Mouse (Mus musculus): ENCODE data around the gene Il4ra.

Gene Il4ra

DNA sequence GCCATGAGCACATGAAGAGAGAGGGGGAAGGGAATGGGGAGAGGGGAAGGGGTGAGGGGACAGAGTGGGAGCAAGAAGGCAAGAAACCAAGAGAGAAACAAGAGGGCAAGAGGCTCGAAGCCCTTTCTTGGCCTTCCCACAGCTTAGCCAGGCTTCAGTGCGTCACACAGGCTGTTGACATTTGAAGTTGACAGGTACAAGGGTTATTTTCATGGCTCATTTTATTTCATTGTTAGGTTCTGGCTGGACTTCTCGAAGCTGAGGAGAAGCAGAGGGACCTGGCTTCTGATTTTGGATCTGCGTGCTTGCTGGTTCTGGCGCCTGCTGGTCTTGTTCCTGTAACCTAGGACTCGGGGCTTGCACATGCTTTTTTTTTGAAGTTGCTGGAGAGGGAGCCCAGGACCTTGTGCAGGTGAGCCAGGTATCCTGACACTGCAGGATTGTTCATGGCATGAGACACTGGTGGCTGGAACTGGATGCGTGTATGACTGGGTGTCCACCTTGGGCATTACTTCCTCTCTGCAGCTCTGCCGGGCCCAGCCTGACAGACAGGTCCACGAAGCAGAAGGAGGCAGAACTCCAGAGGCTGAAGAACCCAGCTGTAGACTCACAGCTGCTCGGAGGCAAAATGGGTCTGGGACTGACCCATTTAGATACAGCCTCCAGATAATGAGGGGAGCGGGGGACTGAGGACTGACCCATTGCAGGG is 12.6 kb downstream of the Il4ra start:
- in situ Hi-C loops (cut with MboI; ENCODE audit: low pct_unique_long_range_greater_than_20kb in 1 of 2, low sequenced_read_pairs in 2 of 2, unreplicated experiment in 1 of 2): no loop called here

DNA sequence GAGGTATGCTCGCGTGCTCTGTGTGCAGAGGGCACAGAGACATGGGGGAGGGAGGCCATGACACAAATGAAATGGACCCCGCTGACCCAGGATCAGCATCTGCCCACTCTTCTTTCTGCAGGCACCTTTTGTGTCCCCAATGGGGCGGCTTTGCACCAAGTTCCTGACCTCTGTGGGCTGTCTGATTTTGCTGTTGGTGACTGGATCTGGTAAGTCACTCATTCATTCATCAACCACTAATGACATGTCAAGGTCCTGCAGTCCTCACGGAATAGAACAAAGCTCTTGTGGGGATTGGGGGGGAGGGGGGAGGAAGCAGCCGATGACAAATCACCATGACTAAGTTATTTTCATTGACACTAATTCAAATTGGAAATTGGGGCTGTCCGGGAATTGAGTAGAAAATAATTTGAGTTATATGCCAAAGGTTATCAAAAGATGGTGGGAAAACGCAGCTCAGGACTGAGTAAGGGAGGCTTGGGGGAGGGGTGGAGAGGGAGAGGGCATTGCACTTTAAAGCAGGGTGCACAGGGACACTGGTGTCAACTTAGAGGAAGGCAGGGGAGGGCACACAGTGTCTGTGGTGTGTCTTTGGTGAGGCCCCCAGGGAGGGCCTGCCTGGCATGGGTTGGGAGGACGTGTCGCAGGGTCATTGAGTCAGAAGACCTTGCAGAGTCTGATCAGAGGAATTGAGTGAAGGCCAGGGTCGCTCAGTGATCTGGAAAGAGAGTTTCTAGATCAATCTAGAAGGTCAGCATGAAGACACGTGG is 13.8 kb downstream of the Il4ra start:
- in situ Hi-C loops (cut with MboI; ENCODE audit: low pct_unique_long_range_greater_than_20kb in 1 of 2, low sequenced_read_pairs in 2 of 2, unreplicated experiment in 1 of 2): no loop called here

DNA sequence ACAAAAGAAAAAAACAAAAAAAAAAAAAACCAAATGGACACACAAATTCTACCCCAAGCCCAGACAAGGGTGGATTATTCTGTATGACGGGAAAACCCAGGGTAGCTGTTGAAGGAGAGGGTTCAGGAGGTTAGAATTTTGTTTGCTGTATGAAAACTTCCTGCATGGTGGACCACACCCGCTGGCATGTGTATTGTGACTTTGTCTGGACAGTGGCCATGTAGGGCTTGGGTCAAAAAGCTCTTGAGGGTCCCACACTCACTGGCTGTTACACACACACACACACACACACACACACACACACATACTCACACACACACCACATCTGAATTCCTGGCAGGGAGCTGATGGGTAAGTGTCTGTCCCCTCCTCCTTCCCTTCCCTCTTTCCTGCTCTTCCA is 14.5 kb downstream of the Il4ra start:
- in situ Hi-C loops (cut with MboI; ENCODE audit: low pct_unique_long_range_greater_than_20kb in 1 of 2, low sequenced_read_pairs in 2 of 2, unreplicated experiment in 1 of 2): no loop called here

DNA sequence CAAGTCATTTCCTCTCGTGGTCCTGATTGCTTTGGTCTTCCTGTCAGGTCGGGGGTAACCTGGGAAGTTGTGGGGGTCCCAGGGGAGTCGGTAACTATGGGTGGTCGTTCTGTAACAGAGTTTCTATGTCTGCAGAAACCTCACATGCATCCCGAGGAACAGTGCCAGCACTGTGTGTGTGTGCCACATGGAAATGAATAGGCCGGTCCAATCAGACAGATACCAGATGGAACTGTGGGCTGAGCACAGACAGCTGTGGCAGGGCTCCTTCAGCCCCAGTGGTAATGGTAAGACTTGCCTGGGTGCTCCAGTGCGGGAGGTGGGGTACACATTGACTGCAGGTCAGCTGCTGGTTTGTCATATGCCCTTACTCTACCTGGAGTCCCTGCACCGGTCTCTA is 17.0 kb downstream of the Il4ra start:
- in situ Hi-C loops (cut with MboI; ENCODE audit: low pct_unique_long_range_greater_than_20kb in 1 of 2, low sequenced_read_pairs in 2 of 2, unreplicated experiment in 1 of 2): no loop called here

DNA sequence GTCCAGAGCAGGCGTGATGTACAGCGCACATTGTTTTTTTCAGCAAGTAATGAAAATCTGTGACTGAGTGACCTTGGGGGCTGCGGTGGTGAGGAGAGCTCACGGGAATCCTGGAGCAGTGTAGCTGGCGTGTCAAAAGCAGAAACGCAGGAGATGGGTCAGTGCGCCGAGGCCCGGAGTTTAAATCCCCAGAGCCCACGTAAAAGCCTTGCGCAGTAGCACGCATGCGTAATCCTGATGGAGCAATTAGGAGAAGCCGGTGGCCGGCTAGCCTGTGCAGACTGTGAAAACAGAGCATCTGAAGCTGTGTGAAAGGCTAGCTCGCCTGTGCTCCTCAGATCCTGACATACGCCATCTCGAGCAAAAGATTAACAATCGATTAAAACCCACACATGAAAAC is 20.0 kb downstream of the Il4ra start:
- in situ Hi-C loops (cut with MboI; ENCODE audit: low pct_unique_long_range_greater_than_20kb in 1 of 2, low sequenced_read_pairs in 2 of 2, unreplicated experiment in 1 of 2): loop anchor here in 1 of 2 experiments (5.0 kb wide), 1 partner anchor 155 kb away; no protein-coding TSS in a partner anchor

DNA sequence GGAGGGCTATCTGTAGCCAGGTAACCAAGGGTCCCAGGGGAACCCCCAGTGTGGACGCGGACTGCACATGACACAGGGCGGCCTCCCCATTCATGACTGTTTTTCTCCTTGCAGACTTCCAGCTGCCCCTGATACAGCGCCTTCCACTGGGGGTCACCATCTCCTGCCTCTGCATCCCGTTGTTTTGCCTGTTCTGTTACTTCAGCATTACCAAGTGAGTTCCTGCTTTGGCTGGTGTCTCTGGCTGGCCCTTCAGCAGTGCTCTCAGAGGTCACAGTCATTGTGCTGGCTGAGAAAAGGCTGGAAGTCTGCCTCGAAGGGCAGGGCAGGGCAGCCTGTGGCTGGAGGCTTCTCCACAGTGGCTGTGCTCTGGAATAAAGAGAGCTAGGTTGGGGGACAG is 20.8 kb downstream of the Il4ra start:
- in situ Hi-C loops (cut with MboI; ENCODE audit: low pct_unique_long_range_greater_than_20kb in 1 of 2, low sequenced_read_pairs in 2 of 2, unreplicated experiment in 1 of 2): loop anchor here in 1 of 2 experiments (5.0 kb wide), 1 partner anchor 155 kb away; no protein-coding TSS in a partner anchor

DNA sequence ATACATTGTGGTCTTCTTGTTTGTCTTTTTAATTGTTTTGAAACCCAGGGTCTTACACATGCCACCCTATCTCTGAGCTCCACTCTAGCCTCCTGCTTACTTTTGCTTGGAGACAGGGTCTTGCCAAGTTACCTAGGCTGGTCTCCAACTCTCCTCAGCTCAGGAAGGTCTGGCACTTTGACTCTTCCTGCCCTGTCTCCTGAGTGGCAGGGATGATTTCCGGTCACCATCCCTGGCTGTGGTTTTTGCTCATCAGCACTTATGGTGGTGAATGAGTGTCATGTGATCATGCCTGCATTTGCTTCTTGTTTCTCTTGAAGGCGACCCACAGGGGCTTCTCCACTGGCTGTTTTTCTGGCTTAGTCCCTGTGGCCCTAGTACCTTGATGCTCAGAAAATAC is 21.9 kb downstream of the Il4ra start:
- in situ Hi-C loops (cut with MboI; ENCODE audit: low pct_unique_long_range_greater_than_20kb in 1 of 2, low sequenced_read_pairs in 2 of 2, unreplicated experiment in 1 of 2): loop anchor here in 1 of 2 experiments (5.0 kb wide), 1 partner anchor 157 kb away; no protein-coding TSS in a partner anchor

DNA sequence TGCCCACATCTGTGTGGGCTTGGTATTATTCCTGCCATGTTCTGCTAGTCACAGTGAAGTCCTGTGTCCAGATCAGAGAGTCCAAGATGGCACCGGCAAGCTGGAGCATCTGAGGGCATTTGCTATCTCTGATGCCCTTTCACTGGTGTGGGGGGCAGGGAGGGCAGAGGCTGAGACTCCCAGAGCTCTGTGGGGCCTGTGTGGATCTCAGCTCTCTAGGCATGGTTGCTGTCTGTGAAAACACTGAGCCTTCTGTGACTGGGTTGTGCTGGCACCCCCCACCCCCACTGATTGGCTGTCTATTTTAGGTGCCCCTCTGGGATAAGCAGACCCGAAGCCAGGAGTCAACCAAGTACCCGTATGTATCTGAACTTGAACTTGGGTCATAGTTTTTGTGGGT is 22.9 kb downstream of the Il4ra start:
- in situ Hi-C loops (cut with MboI; ENCODE audit: low pct_unique_long_range_greater_than_20kb in 1 of 2, low sequenced_read_pairs in 2 of 2, unreplicated experiment in 1 of 2): loop anchor here in 1 of 2 experiments (5.0 kb wide), 1 partner anchor 158 kb away; no protein-coding TSS in a partner anchor

DNA sequence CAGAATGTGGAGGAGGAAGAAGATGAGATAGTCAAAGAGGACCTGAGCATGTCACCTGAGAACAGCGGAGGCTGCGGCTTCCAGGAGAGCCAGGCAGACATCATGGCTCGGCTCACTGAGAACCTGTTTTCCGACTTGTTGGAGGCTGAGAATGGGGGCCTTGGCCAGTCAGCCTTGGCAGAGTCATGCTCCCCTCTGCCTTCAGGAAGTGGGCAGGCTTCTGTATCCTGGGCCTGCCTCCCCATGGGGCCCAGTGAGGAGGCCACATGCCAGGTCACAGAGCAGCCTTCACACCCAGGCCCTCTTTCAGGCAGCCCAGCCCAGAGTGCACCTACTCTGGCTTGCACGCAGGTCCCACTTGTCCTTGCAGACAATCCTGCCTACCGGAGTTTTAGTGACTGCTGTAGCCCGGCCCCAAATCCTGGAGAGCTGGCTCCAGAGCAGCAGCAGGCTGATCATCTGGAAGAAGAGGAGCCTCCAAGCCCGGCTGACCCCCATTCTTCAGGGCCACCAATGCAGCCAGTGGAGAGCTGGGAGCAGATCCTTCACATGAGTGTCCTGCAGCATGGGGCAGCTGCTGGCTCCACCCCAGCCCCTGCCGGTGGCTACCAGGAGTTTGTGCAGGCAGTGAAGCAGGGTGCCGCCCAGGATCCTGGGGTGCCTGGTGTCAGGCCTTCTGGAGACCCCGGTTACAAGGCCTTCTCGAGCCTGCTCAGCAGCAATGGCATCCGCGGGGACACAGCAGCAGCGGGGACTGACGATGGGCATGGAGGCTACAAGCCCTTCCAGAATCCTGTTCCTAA is 24.0 kb downstream of the Il4ra start:
- in situ Hi-C loops (cut with MboI; ENCODE audit: low pct_unique_long_range_greater_than_20kb in 1 of 2, low sequenced_read_pairs in 2 of 2, unreplicated experiment in 1 of 2): no loop called here

DNA sequence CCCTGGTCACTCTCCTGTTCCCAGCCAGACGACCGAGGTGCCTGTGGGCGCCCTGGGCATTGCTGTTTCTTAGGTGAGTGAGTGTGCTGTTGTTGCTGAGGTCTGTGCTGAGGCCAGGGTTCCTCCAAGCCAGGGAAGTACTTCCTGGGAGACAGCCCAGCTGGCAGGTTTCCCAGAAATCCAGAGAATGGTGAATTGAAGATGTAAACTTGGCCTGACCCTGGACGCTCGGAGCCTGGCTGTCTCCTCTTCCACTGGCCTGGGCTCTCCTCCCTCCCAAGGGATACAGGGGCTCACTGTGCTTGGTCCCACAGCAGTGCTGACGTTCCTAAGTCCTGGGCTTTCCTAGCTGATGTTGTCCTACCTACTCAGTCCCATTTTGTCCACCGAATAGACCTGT is 25.1 kb downstream of the Il4ra start:
- in situ Hi-C loops (cut with MboI; ENCODE audit: low pct_unique_long_range_greater_than_20kb in 1 of 2, low sequenced_read_pairs in 2 of 2, unreplicated experiment in 1 of 2): no loop called here

DNA sequence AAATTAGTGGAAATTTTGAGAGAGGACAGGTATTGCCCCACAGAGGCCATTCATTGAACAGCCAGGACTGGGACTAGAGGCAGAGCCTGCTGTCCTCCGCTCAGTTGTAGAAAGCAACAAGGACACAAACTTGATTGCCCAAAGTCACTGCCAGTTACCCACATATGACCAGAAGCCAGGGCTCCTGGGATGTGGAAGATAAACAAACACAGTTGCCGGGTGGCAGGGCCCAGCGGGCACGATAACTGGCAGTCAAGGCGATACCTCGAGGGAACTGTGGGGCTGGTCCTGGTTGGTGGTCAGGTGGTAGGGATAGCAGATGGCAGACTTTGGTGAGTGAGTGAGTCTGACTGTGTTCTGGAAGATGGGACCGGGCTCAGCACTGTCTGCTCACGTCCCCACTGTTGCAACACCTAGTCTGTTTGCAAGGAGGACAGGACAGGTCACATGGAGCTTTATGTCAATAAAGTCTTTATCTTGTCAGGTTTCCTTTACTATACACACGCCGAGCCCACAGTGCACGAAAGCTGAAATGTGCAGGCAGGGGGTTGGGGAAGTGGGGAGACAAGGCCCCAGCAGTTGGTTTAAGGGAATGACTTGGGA is 25.7 kb downstream of the Il4ra start:
- in situ Hi-C loops (cut with MboI; ENCODE audit: low pct_unique_long_range_greater_than_20kb in 1 of 2, low sequenced_read_pairs in 2 of 2, unreplicated experiment in 1 of 2): no loop called here

DNA sequence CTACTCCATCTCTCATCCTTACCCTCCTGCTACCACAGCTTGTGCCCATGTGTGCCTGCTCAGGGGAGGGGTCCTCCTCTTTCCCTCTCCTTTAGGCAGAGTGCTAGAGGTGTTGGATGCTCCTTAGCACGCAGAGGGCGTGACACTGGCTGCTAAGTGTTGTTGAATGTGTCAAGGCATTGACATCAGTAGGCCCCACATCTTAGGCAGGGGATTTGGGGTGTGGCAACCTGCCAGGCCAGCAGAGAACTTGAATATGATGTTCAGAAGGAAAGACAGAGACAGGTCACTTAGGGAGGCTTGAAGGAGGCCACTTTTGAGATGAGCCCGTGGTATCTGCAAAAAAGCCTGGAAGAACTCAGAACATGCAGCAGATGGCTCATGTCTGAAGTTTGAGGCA is 26.2 kb downstream of the Il4ra start:
- in situ Hi-C loops (cut with MboI; ENCODE audit: low pct_unique_long_range_greater_than_20kb in 1 of 2, low sequenced_read_pairs in 2 of 2, unreplicated experiment in 1 of 2): no loop called here

DNA sequence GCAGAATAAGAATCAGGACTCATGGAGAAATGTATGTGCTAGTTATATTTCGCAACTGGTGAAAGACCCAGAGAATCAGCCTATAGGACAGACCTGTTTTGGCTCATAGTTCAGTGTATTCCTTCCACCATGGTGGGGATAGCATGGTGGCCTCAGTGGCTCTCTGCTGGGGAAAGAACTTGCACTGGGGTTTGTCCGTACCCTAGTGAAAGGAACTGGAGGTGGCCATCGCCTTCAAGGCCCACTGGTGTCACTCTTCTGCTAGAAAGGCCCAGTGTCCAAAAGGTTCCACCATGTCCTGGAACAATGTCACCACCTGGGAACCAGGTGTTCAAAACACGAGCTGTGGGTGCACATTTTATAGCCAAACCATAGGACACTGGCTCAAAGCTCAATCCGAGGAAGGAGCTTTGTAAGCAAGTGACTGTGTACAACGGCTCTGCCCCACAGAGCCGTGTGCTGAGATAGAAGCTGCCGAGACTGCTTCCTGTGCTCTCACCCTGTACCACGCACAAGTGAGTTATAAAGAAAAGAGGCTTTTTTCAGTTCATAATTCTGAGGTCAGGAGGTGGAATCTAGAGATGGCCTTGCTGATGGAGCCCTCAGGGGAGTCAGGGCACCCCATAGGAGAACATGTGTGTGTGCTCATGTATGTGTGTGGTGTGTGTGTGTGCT is 27.8 kb downstream of the Il4ra start:
- in situ Hi-C loops (cut with MboI; ENCODE audit: low pct_unique_long_range_greater_than_20kb in 1 of 2, low sequenced_read_pairs in 2 of 2, unreplicated experiment in 1 of 2): no loop called here

DNA sequence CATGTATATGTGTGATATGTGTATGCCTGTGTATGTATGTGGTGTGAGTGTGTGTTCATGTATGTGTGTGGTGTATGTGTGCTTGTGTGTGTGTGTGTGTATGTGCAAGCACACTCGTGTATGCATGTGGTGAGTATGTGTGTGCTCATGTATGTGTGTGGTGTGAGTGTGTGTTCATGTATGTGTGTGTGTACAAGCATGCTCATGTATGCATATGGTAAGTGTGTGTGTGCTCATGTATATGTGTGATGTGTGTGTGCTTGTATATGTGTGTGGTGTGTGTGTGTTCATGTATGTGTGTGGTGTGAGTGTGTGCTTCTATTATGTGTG is 28.3 kb downstream of the Il4ra start:
- in situ Hi-C loops (cut with MboI; ENCODE audit: low pct_unique_long_range_greater_than_20kb in 1 of 2, low sequenced_read_pairs in 2 of 2, unreplicated experiment in 1 of 2): no loop called here

DNA sequence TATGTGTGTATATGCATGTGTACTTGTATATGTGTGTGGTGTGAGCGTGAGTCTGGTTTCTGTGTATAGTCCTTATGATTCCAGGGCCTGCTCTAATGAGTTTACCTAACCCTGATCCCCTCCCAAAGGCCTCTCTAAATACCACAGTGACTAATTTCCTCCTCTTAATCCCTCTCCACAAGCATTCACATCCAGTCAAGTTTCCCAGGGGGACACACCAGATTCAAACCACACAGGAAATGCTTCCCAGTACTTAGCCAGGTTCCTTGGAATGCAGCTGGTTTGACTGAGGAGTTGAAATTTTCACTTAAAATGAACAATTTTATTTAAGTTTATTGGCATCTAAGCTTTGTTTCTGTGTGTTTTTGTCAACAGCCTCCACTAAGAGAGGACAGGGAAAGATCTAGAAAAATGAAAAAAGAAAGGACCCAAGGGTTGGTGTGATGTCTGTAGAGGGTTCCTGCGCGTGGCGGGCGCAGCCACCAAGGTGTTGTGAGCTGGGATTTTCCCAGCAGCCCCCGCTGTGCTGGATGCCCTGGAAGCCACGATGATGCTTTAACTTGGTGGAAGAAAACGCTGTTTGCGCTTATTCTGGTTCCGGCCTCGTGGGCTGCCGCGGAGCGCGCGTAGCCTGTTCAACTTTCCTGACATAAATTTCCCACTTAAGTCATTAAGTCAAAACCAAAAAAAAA is 28.9 kb downstream of the Il4ra start:
- in situ Hi-C loops (cut with MboI; ENCODE audit: low pct_unique_long_range_greater_than_20kb in 1 of 2, low sequenced_read_pairs in 2 of 2, unreplicated experiment in 1 of 2): no loop called here

DNA sequence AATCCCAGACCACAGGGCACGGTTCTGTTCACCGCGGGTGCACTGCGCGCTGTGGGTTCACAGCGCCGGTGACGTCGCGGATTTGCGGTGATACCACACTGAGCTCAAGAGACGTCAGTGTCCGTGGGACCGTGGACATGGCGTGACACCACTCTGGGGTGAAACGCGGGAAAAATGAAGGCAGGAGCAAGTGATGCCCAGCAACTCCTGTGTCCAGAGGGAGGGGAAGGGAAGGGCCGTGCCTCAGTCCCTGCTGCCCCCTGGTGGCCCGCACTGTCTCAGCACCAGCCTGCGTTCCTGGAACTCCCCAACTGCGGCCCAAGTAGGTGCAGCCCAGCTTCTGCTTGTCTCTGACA is 29.4 kb downstream of the Il4ra start:
- in situ Hi-C loops (cut with MboI; ENCODE audit: low pct_unique_long_range_greater_than_20kb in 1 of 2, low sequenced_read_pairs in 2 of 2, unreplicated experiment in 1 of 2): no loop called here

DNA sequence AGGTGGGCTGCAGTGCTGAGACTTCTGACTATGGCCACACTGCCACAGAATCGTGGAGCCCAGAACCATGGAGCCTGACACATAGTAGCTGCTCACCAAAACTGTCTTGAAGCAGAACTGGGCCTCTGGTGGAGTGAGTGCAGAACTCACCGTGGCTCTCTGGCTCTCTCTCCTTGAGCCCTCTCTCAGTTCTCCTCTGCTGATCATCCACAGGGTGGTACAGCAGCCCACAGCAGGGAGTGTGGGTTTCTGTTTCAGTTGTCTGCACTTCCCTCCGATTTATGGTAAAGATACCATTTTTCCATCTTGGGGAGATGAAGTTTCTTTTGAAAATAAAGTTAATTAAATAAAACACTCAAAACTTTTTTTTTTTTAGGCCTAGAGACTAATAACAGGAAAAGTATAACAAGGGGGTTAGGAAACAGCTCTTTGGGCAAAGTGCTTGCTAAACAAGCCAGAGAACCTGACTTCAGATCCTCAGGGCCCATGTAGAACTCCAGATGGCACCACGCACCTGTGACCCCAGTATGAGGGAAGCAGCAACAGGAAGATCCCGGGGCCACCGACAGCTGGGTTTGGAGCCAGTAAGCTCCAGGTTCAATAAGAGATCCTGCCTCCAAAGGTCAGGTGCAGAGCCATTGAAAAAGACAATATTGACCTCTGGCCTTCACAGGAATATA is 31.5 kb downstream of the Il4ra start:
- in situ Hi-C loops (cut with MboI; ENCODE audit: low pct_unique_long_range_greater_than_20kb in 1 of 2, low sequenced_read_pairs in 2 of 2, unreplicated experiment in 1 of 2): no loop called here

Data from mouse embryonic stem cell (cell line).